Mouse (Mus musculus): ENCODE results near the gene Tada3.
A peak's percentile ranks its signal among the peaks of the same experiment; 100 is the strongest.

The Tada3 gene

GRCm38 (mm10) chr6:113377496-113378385, at the start of gene Tada3, which contains the start of gene Arpc4:
Tada3 (minus strand) TSS chr6:113377883.
Arpc4 (plus strand) TSS chr6:113378115.
- DNase-seq (ENCODE audit: low read depth, low spot score) = peak; percentile 99

- peak; percentile 76 for DNase-seq (ENCODE audit: low read depth, low spot score)
These were observed 49.7 kb upstream of the Tada3 start for GRCm38 (mm10) chr6:113427397-113427796.

- no peak for DNase-seq (ENCODE audit: low read depth, low spot score)
These were observed 49.0 kb upstream of the Tada3 start for GRCm38 (mm10) chr6:113426696-113427095.

GRCm38 (mm10) chr6:113424187-113424586, 46.5 kb upstream of the Tada3 start:
- DNase-seq (ENCODE audit: low read depth, low spot score) = no peak

- DNase-seq (ENCODE audit: low read depth, low spot score) = no peak
These were observed 45.3 kb upstream of the Tada3 start for GRCm38 (mm10) chr6:113423000-113423399.

GRCm38 (mm10) chr6:113419199-113419587, 41.5 kb upstream of the Tada3 start, which contains the start of gene Rpusd3:
Rpusd3 (minus strand) TSS chr6:113419340.
- DNase-seq (ENCODE audit: low read depth, low spot score) = peak; percentile 99

GRCm38 (mm10) chr6:113418441-113419198, 40.9 kb upstream of the Tada3 start:
- no peak for DNase-seq (ENCODE audit: low read depth, low spot score)

- no peak for DNase-seq (ENCODE audit: low read depth, low spot score)
These were observed 38.7 kb upstream of the Tada3 start for GRCm38 (mm10) chr6:113416416-113416815.

GRCm38 (mm10) chr6:113410001-113410400, 32.3 kb upstream of the Tada3 start:
- DNase-seq (ENCODE audit: low read depth, low spot score) = no peak

- peak; percentile 37 for DNase-seq (ENCODE audit: low read depth, low spot score)
These were observed 29.0 kb upstream of the Tada3 start for GRCm38 (mm10) chr6:113406683-113407082.

- no peak for DNase-seq (ENCODE audit: low read depth, low spot score)
These were observed 27.8 kb upstream of the Tada3 start for GRCm38 (mm10) chr6:113405483-113405882.

- no peak for DNase-seq (ENCODE audit: low read depth, low spot score)
These were observed 27.2 kb upstream of the Tada3 start for GRCm38 (mm10) chr6:113404649-113405448.

- DNase-seq (ENCODE audit: low read depth, low spot score) = no peak
These were observed 24.4 kb upstream of the Tada3 start for GRCm38 (mm10) chr6:113402094-113402493.

GRCm38 (mm10) chr6:113396270-113397030, 18.8 kb upstream of the Tada3 start:
- no peak for DNase-seq (ENCODE audit: low read depth, low spot score)

- DNase-seq (ENCODE audit: low read depth, low spot score) = no peak
These were observed 17.8 kb upstream of the Tada3 start for GRCm38 (mm10) chr6:113395501-113395900.

GRCm38 (mm10) chr6:113394811-113395210, 17.1 kb upstream of the Tada3 start:
- DNase-seq (ENCODE audit: low read depth, low spot score) = no peak

- DNase-seq (ENCODE audit: low read depth, low spot score) = no peak
These were observed 16.3 kb upstream of the Tada3 start for GRCm38 (mm10) chr6:113393951-113394350.

- DNase-seq (ENCODE audit: low read depth, low spot score) = no peak
These were observed 14.8 kb upstream of the Tada3 start for GRCm38 (mm10) chr6:113392387-113393071.

- no peak for DNase-seq (ENCODE audit: low read depth, low spot score)
These were observed 14.3 kb upstream of the Tada3 start for GRCm38 (mm10) chr6:113392015-113392386.

- no peak for DNase-seq (ENCODE audit: low read depth, low spot score)
These were observed 13.0 kb upstream of the Tada3 start for GRCm38 (mm10) chr6:113390715-113391114.

Measured in A20 (cell line).